20 mouse cellular contexts compared by ENCODE assay signal in genomic region chr5:24020380-24020779, GRCm38 (mm10). TPM values are rescaled to one million over a fixed set of nuclear protein-coding genes. Genes with fewer than 3 reads are reported as not detected.
DNase-seq lines count a peak whose midpoint lies in the region; ATAC-seq and TF ChIP-seq lines count a peak whose summit lies in the region.
"Had no signal": no experiment of that assay in that cellular context is flagged by ENCODE, and none has a peak within 500 bp of the region (broad histone marks: within the 10 kb centered on the region; RNA-seq: fewer than 3 reads in every experiment).

No protein-coding gene starts in this region.

- H3K36me3 ChIP-seq in forebrain, embryonic 11.5 days (ENCODE audit: control insufficient read depth, insufficient read depth, low read length): no peaks in the 10 kb centered on the region
- H3K36me3 ChIP-seq in forebrain, embryonic 10.5 days (replicated peaks): peaks cover 10% of the 10 kb centered on the region
- no peaks in the 10 kb centered on the region for H3K36me3 ChIP-seq in forebrain, embryonic 12.5 days (replicated peaks)
- no peaks in the 10 kb centered on the region for H3K36me3 ChIP-seq in hindbrain, embryonic 14.5 days (replicated peaks; ENCODE audit: control insufficient read depth, insufficient read depth)
- H3K36me3 ChIP-seq in neural tube, embryonic 12.5 days: no peaks in the 10 kb centered on the region
- H3K36me3 ChIP-seq: embryonic facial prominence, embryonic 15.5 days; heart, embryonic 12.5 days had no signal

- ATAC-seq in forebrain, embryonic 11.5 days (replicated peaks; ENCODE audit: low FRiP score): no peak
- peak; percentile 10; the same call in 1 of the 2 replicates for ATAC-seq in forebrain, embryonic 12.5 days (ENCODE audit: low FRiP score)
- peak; percentile 28; the same call in 1 of the 2 replicates for ATAC-seq in hindbrain, embryonic 14.5 days (ENCODE audit: low FRiP score)
- peak; percentile 22 for ATAC-seq in neural tube, embryonic 12.5 days (ENCODE audit: low FRiP score, low read depth)
- ATAC-seq in monocyte, adult 5-6 weeks (replicated peaks; ENCODE audit: insufficient number of reproducible peaks, low FRiP score, low TSS enrichment, poor library complexity, severe bottlenecking): no peak
- ATAC-seq: activated CD4-positive, CD25-positive, alpha-beta regulatory T cell, adult 4 months had no signal

- H3K27ac ChIP-seq in forebrain, embryonic 11.5 days (ENCODE audit: low read depth, low read length): peak overlapping the region; percentile 87; the same call in 1 of the 2 replicates
- H3K27ac ChIP-seq in forebrain, embryonic 10.5 days: no peak overlapping the region; the same call in 1 of the 2 replicates
- peak overlapping the region; percentile 89 for H3K27ac ChIP-seq in forebrain, embryonic 12.5 days
- peak overlapping the region; percentile 79 for H3K27ac ChIP-seq in hindbrain, embryonic 14.5 days
- H3K27ac ChIP-seq in neural tube, embryonic 12.5 days: peak overlapping the region; percentile 5; the same call in 1 of the 2 replicates
- H3K27ac ChIP-seq in gastrocnemius, adult 2 months: no peak overlapping the region
- H3K27ac ChIP-seq: embryonic facial prominence, embryonic 15.5 days had no signal

- H3K4me3 ChIP-seq in forebrain, embryonic 11.5 days (ENCODE audit: low read depth, low read length): no peak overlapping the region
- H3K4me3 ChIP-seq in forebrain, embryonic 10.5 days: no peak overlapping the region
- no peak overlapping the region for H3K4me3 ChIP-seq in forebrain, embryonic 12.5 days (replicated peaks)
- no peak overlapping the region for H3K4me3 ChIP-seq in hindbrain, embryonic 14.5 days (replicated peaks; ENCODE audit: low read length)
- H3K4me3 ChIP-seq in neural tube, embryonic 12.5 days: no peak overlapping the region
- H3K4me3 ChIP-seq in gastrocnemius, adult 2 months: no peak overlapping the region
- H3K4me3 ChIP-seq: embryonic facial prominence, embryonic 15.5 days; heart, embryonic 12.5 days; myocyte had no signal

- WGBS in forebrain, embryonic 11.5 days: 65% methylated on average over 4 of the region's 4 CpGs
- WGBS in forebrain, embryonic 10.5 days: 75% methylated on average over 4 of the region's 4 CpGs
- WGBS in forebrain, embryonic 12.5 days: 57% methylated on average over 4 of the region's 4 CpGs
- WGBS in hindbrain, embryonic 14.5 days: 60% methylated on average over 4 of the region's 4 CpGs
- WGBS in neural tube, embryonic 12.5 days: 51% methylated on average over 4 of the region's 4 CpGs

- no peak overlapping the region for H3K9ac ChIP-seq in forebrain, embryonic 11.5 days (ENCODE audit: low read length)
- no peak overlapping the region for H3K9ac ChIP-seq in forebrain, embryonic 12.5 days
- no peak overlapping the region for H3K9ac ChIP-seq in hindbrain, embryonic 14.5 days
- H3K9ac ChIP-seq in neural tube, embryonic 12.5 days: no peak overlapping the region
- H3K9ac ChIP-seq: embryonic facial prominence, embryonic 15.5 days; heart, embryonic 12.5 days; lung, embryonic 14.5 days had no signal

- H3K4me2 ChIP-seq in forebrain, embryonic 11.5 days (ENCODE audit: low read depth, low read length, severe bottlenecking): no peak overlapping the region
- no peak overlapping the region for H3K4me2 ChIP-seq in forebrain, embryonic 12.5 days
- no peak overlapping the region for H3K4me2 ChIP-seq in hindbrain, embryonic 14.5 days (replicated peaks)
- H3K4me2 ChIP-seq in neural tube, embryonic 12.5 days (replicated peaks): no peak overlapping the region
- H3K4me2 ChIP-seq: embryonic facial prominence, embryonic 15.5 days; heart, embryonic 12.5 days; liver, embryonic 11.5 days; lung, embryonic 14.5 days had no signal

- H3K27me3 ChIP-seq in forebrain, embryonic 11.5 days (ENCODE audit: control insufficient read depth, insufficient read depth, low read length): no peaks in the 10 kb centered on the region
- no peaks in the 10 kb centered on the region for H3K27me3 ChIP-seq in forebrain, embryonic 10.5 days (ENCODE audit: poor library complexity, severe bottlenecking)
- no peaks in the 10 kb centered on the region for H3K27me3 ChIP-seq in forebrain, embryonic 12.5 days
- no peaks in the 10 kb centered on the region for H3K27me3 ChIP-seq in hindbrain, embryonic 14.5 days (ENCODE audit: control insufficient read depth, insufficient read depth, low read length)
- H3K27me3 ChIP-seq in neural tube, embryonic 12.5 days (replicated peaks): no peaks in the 10 kb centered on the region
- H3K27me3 ChIP-seq: embryonic facial prominence, embryonic 15.5 days; heart, embryonic 12.5 days had no signal

- H3K9me3 ChIP-seq in forebrain, embryonic 11.5 days (ENCODE audit: control insufficient read depth, low read length): no peaks in the 10 kb centered on the region
- peaks cover 4% of the 10 kb centered on the region; the same call in 1 of the 2 replicates for H3K9me3 ChIP-seq in forebrain, embryonic 10.5 days
- no peaks in the 10 kb centered on the region for H3K9me3 ChIP-seq in forebrain, embryonic 12.5 days
- no peaks in the 10 kb centered on the region for H3K9me3 ChIP-seq in hindbrain, embryonic 14.5 days (ENCODE audit: control insufficient read depth, low read length)
- H3K9me3 ChIP-seq in neural tube, embryonic 12.5 days: no peaks in the 10 kb centered on the region
- H3K9me3 ChIP-seq: embryonic facial prominence, embryonic 15.5 days; heart, embryonic 12.5 days had no signal

- no peak for TF ChIP-seq CTCF in gastrocnemius, adult 2 months (IDR thresholded peaks at IDR 0.05)

- intact Hi-C loops in gastrocnemius, adult 2 months (cut with DNase I): no loop called here

- H3K4me1 ChIP-seq in forebrain, embryonic 11.5 days (replicated peaks; ENCODE audit: control insufficient read depth, insufficient read depth, low read length): peaks cover 8% of the 10 kb centered on the region
- H3K4me1 ChIP-seq in forebrain, embryonic 10.5 days: peaks cover 36% of the 10 kb centered on the region
- peaks cover 34% of the 10 kb centered on the region for H3K4me1 ChIP-seq in forebrain, embryonic 12.5 days
- H3K4me1 ChIP-seq in hindbrain, embryonic 14.5 days (replicated peaks; ENCODE audit: control insufficient read depth, insufficient read depth, low read length): peaks cover 27% of the 10 kb centered on the region
- peaks cover 24% of the 10 kb centered on the region for H3K4me1 ChIP-seq in neural tube, embryonic 12.5 days
- H3K4me1 ChIP-seq: embryonic facial prominence, embryonic 15.5 days had no signal

- no peak for DNase-seq in forebrain, embryonic 11.5 days (ENCODE audit: low spot score)
- no peak for DNase-seq in forebrain, embryonic 10.5 days (ENCODE audit: extremely low spot score, low spot score)
- no peak for DNase-seq in hindbrain, embryonic 14.5 days (ENCODE audit: low spot score)
- DNase-seq in gastrocnemius, adult 2 months: no peak
- no peak for DNase-seq in c-Kit-positive CD71-positive TER-119-positive erythroid progenitor cells, embryonic 14.5 days (ENCODE audit: low spot score)
- DNase-seq: adrenal gland, postnatal 25 days; gastrocnemius, postnatal 36 days; heart, postnatal 36 days; kidney, adult 11 months; kidney, postnatal 10 days; lung, embryonic 14.5 days; thymus, adult 2 months had no signal

RNA-seq across cellular contexts. Expression of gene Fam126a, which starts 10.1 kb away (rescaled TPM):
- 44.8 and 48.0 TPM in 2 replicates for polyA plus RNA-seq in forebrain, embryonic 11.5 days (2014; fragmentation: Nextera tagmentation; extraction: Ambion mirVana)
- 28.1 and 29.0 TPM in 2 replicates for polyA plus RNA-seq in forebrain, embryonic 10.5 days (2016; fragmentation: Nextera tagmentation; extraction: Ambion mirVana)
- polyA plus RNA-seq in forebrain, embryonic 12.5 days (2016; fragmentation: Nextera tagmentation; extraction: Ambion mirVana): 52.3 and 55.8 TPM in 2 replicates
- polyA plus RNA-seq in hindbrain, embryonic 14.5 days (2014; fragmentation: Nextera tagmentation; extraction: Ambion mirVana): 37.9 and 41.8 TPM in 2 replicates
- 41.0 and 42.6 TPM in 2 replicates for polyA plus RNA-seq in neural tube, embryonic 12.5 days (2016; fragmentation: Nextera tagmentation; extraction: Ambion mirVana)
- total RNA-seq in gastrocnemius, adult 2 months (2021): 1 to 10 TPM; 4.7 to 9.0 TPM
- total RNA-seq in monocyte, adult 5-6 weeks (2017): 46.7 to 57.4 TPM (median 49.3 TPM) in 3 replicates

Comparison
In these comparisons a context has a peak if more than half of its experiments do, and no peak if none do; other contexts are left out.
1. ATAC-seq: peak in forebrain, embryonic 12.5 days (single experiment), hindbrain, embryonic 14.5 days (single experiment) and neural tube, embryonic 12.5 days (single experiment); none in forebrain, embryonic 11.5 days (single experiment) and monocyte, adult 5-6 weeks (single experiment).
2. H3K27ac ChIP-seq: peak in forebrain, embryonic 11.5 days (single experiment), forebrain, embryonic 12.5 days (single experiment), hindbrain, embryonic 14.5 days (single experiment) and neural tube, embryonic 12.5 days (single experiment); none in forebrain, embryonic 10.5 days (single experiment) and gastrocnemius, adult 2 months (single experiment).